Mouse (Mus musculus) heart, embryonic 11.5 days (tissue): ENCODE measurements at regions not wholly inside any gene's neighbourhood (a gene's known extent, or its start where the extent isn't known, plus 50 kb on each side); places are given as distances from the start of the nearest gene placed in this dataset.

Experiments used
- ATAC-seq: fragments of 200-750 bp; cut with Nextera tagmentation; replicated peaks from 2 replicates; pipeline ENCODE4 v1.8.0; 2017; ENCODE audit warnings: moderate library complexity; ENCODE audit not compliant: insufficient number of reproducible peaks, low FRiP score, low TSS enrichment
- H3K27ac ChIP-seq: fragments of 300-500 bp; sonication (generic); 2 replicates; pipeline ENCODE4 v1.5.1; 2014; ENCODE audit warnings: mild to moderate bottlenecking, low read depth, low read length
- H3K27me3 ChIP-seq: fragments of 300-500 bp; sonication (generic); 2 replicates; pipeline ENCODE4 v1.6.1; 2014; ENCODE audit warnings: mild to moderate bottlenecking, low read length, mixed read lengths; ENCODE audit not compliant: control insufficient read depth, insufficient read depth
- H3K36me3 ChIP-seq: fragments of 300-500 bp; sonication (generic); 2 replicates; pipeline ENCODE4 v1.6.1; 2014; ENCODE audit warnings: mild to moderate bottlenecking, low read length, moderate library complexity, mixed read lengths; ENCODE audit not compliant: control insufficient read depth, insufficient read depth
- H3K4me1 ChIP-seq: fragments of 300-500 bp; sonication (generic); 2 replicates; pipeline ENCODE4 v1.6.1; 2014; ENCODE audit warnings: low read length; ENCODE audit not compliant: control insufficient read depth, insufficient read depth
- H3K4me2 ChIP-seq: fragments of 300-500 bp; sonication (generic); 2 replicates; pipeline ENCODE4 v1.6.1; 2014; ENCODE audit warnings: mild to moderate bottlenecking, moderate library complexity
- H3K4me3 ChIP-seq: fragments of 300-500 bp; sonication (generic); 2 replicates; pipeline ENCODE4 v1.5.1; 2014; ENCODE audit warnings: low read depth, low read length
- H3K9ac ChIP-seq: fragments of 300-500 bp; sonication (generic); 2 replicates; pipeline ENCODE4 v1.6.1; 2014; ENCODE audit warnings: mild to moderate bottlenecking, low read depth, low read length, moderate library complexity
- H3K9me3 ChIP-seq: fragments of 300-500 bp; sonication (generic); replicated peaks from 2 replicates; pipeline ENCODE4 v1.6.1; 2016; ENCODE audit warnings: low read length; ENCODE audit not compliant: control insufficient read depth
- WGBS: fragments of 180-500 bp; shearing (Covaris S2); extraction: QIAGEN DNeasy Blood & Tissue Kit; methylation state at CpG from one replicate; pipeline ENCODE4 v1.1.7; 2014; ENCODE audit not compliant: insufficient replicate concordance; 5-methylcytosine and 5-hydroxymethylcytosine counted together

- H3K9ac ChIP-seq, result no peak overlapping the region
- H3K36me3 ChIP-seq, result no peaks in the 10 kb centered on the region
- no peaks in the 10 kb centered on the region for H3K9me3 ChIP-seq
- no peaks in the 10 kb centered on the region for H3K4me1 ChIP-seq
- no peak overlapping the region for H3K4me3 ChIP-seq
- ATAC-seq, result no peak
- H3K27me3 ChIP-seq, result peaks cover 16% of the 10 kb centered on the region
- WGBS, result 71% methylated on average over 23 of the region's 26 CpGs
- H3K4me2 ChIP-seq, result no peak overlapping the region
- no peak overlapping the region for H3K27ac ChIP-seq
Observed at GRCm38 (mm10) chr5:111601711-111602521, 131.8 kb upstream of the Gm26897 start.

GRCm38 (mm10) chr5:111613687-111614086, 120.0 kb upstream of the Gm26897 start:
- Histone ChIP-seq H3K27me3 (0 out of 2 replicates have a peak, but pooled peaks cover under 1% of the 10 kb centered on the region), H3K27ac (no peak overlapping the region), H3K4me2 (no peak overlapping the region), H3K4me3 (no peak overlapping the region), H3K9me3 (no peaks in the 10 kb centered on the region), H3K4me1 (no peaks in the 10 kb centered on the region), H3K36me3 (no peaks in the 10 kb centered on the region), H3K9ac (no peak overlapping the region)
- no peak for ATAC-seq
- 25% methylated on average over 1 of the region's 1 CpGs for WGBS

- Histone ChIP-seq H3K9me3 (no peaks in the 10 kb centered on the region), H3K4me3 (no peak overlapping the region), H3K4me2 (no peak overlapping the region), H3K9ac (no peak overlapping the region), H3K36me3 (no peaks in the 10 kb centered on the region), H3K4me1 (0 out of 2 replicates have a peak, but pooled peaks cover 2% of the 10 kb centered on the region), H3K27me3 (peaks cover 10% of the 10 kb centered on the region; the same call in 1 of the 2 replicates), H3K27ac (no peak overlapping the region)
- WGBS, result 37% methylated on average over 9 of the region's 9 CpGs
- ATAC-seq, result no peak
Observed at GRCm38 (mm10) chr5:111619974-111620373, 113.8 kb upstream of the Gm26897 start.

- ATAC-seq, result no peak
- no peaks in the 10 kb centered on the region for H3K9me3 ChIP-seq
- H3K4me1 ChIP-seq, result 0 out of 2 replicates have a peak, but pooled peaks cover 2% of the 10 kb centered on the region
- WGBS, result 48% methylated on average over 6 of the region's 6 CpGs
- no peak overlapping the region for H3K4me2 ChIP-seq
- no peaks in the 10 kb centered on the region for H3K36me3 ChIP-seq
- H3K4me3 ChIP-seq, result no peak overlapping the region
- H3K9ac ChIP-seq, result no peak overlapping the region
- peaks cover 17% of the 10 kb centered on the region; the same call in 1 of the 2 replicates for H3K27me3 ChIP-seq
- no peak overlapping the region for H3K27ac ChIP-seq
Observed at GRCm38 (mm10) chr5:111620626-111621025, 113.1 kb upstream of the Gm26897 start.

- no peak overlapping the region for H3K9ac ChIP-seq
- ATAC-seq, result no peak
- no peaks in the 10 kb centered on the region for H3K36me3 ChIP-seq
- no peak overlapping the region for H3K27ac ChIP-seq
- H3K4me2 ChIP-seq, result no peak overlapping the region
- H3K27me3 ChIP-seq, result peaks cover 18% of the 10 kb centered on the region; the same call in 1 of the 2 replicates
- no peaks in the 10 kb centered on the region for H3K9me3 ChIP-seq
- H3K4me1 ChIP-seq, result 0 out of 2 replicates have a peak, but pooled peaks cover 7% of the 10 kb centered on the region
- no peak overlapping the region for H3K4me3 ChIP-seq
- WGBS, result 70% methylated on average over 5 of the region's 5 CpGs
Observed at GRCm38 (mm10) chr5:111622481-111622880, 111.2 kb upstream of the Gm26897 start.

GRCm38 (mm10) chr5:111626273-111626798, 107.4 kb upstream of the Gm26897 start:
- Histone ChIP-seq H3K27me3 (peaks cover 15% of the 10 kb centered on the region; the same call in 1 of the 2 replicates), H3K4me1 (peaks cover 5% of the 10 kb centered on the region), H3K4me2 (no peak overlapping the region), H3K9me3 (no peaks in the 10 kb centered on the region), H3K27ac (no peak overlapping the region), H3K4me3 (no peak overlapping the region), H3K36me3 (no peaks in the 10 kb centered on the region), H3K9ac (no peak overlapping the region)
- no peak for ATAC-seq
- 21% methylated on average over 6 of the region's 6 CpGs for WGBS

- H3K27ac ChIP-seq, result no peak overlapping the region
- H3K9ac ChIP-seq, result no peak overlapping the region
- H3K4me1 ChIP-seq, result peaks cover 15% of the 10 kb centered on the region
- 81% methylated on average over 3 of the region's 3 CpGs for WGBS
- no peaks in the 10 kb centered on the region for H3K9me3 ChIP-seq
- peaks cover 4% of the 10 kb centered on the region; the same call in 1 of the 2 replicates for H3K27me3 ChIP-seq
- ATAC-seq, result no peak
- no peak overlapping the region for H3K4me2 ChIP-seq
- H3K4me3 ChIP-seq, result no peak overlapping the region
- H3K36me3 ChIP-seq, result no peaks in the 10 kb centered on the region
Observed at GRCm38 (mm10) chr5:111630313-111630844, 103.3 kb upstream of the Gm26897 start.

GRCm38 (mm10) chr5:111631572-111632161, 102.1 kb upstream of the Gm26897 start:
- ATAC-seq, result peak; percentile 22; the same call in 1 of the 2 replicates
- 11% methylated on average over 18 of the region's 18 CpGs for WGBS
- H3K9ac ChIP-seq, result peak overlapping the region; percentile 13; the same call in 1 of the 2 replicates
- H3K4me2 ChIP-seq, result peak overlapping the region; percentile 5
- H3K36me3 ChIP-seq, result no peaks in the 10 kb centered on the region
- no peaks in the 10 kb centered on the region for H3K9me3 ChIP-seq
- H3K4me3 ChIP-seq, result no peak overlapping the region
- H3K27ac ChIP-seq, result 0 out of 2 replicates have a peak overlapping the region, but pooled peaks have one; percentile 51
- H3K27me3 ChIP-seq, result no peaks in the 10 kb centered on the region
- peaks cover 10% of the 10 kb centered on the region for H3K4me1 ChIP-seq
